Mouse (Mus musculus): Measurements from ENCODE around the gene Dcaf6.

DNA sequence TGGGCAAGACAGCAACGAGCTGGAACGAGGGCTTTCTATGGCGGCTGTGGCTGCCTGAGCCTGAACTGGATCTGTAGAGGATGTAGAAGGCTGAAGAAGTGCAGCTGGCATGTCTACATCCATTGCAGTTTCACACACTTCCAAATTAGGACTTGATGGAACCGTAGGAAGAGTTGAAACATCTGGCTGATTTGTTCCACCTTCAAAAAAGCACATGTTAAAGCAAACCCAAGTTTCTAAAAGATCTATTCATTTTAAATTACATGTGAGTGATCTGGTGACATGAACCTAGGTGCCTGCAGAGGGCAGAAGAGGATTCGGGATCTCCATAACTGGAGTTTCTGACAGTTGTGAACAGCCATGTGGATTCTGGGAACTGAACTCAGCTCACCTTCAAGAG, 71.6 kb downstream of the Dcaf6 start:
- no peak for TF ChIP-seq GATA1 (IDR thresholded peaks at IDR 0.05; ENCODE audit: borderline replicate concordance, low read length)
- TF ChIP-seq FLI1 (IDR thresholded peaks at IDR 0.05; ENCODE audit: low read length): no peak

All from megakaryocyte, embryonic 14.5 days (primary cell).